Mouse (Mus musculus) urinary bladder, postnatal 10 days (tissue): ENCODE results near the gene Ric8b.

Experiments
- DNase-seq: peaks from one replicate; pipeline ENCODE4 v3.0.0; 2022; ENCODE audit warnings: low spot score

The Ric8b gene

DNA sequence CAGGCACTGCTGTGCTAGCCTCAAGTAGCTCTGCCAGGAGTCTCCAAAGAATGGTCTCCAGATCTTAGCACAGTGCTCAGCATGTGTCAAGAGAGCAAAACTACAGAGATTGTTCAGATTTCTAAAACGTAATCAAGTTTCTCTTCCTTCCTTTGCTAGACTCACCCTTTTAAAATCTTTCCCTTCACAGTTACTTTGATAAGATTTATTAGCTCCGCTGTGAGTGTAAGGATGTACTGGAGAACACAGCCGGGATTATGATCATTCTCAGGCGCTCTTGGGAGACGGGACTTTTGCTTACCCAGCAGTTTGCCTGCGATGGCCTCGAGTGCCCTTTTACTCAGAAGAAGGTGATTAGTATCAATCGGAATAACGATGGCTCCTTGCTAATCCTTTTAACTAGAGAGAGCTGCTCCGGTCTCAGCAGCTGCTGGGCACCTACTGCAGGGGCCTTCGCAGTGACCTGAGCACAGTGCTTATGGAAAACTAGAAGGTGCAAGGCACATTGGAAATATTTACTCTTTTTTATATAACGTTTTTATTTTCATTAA, 43.0 kb downstream of the Ric8b start:
- DNase-seq, result no peak

GRCm38 (mm10) chr10:84963126-84963525, 45.7 kb downstream of the Ric8b start:
- no peak for DNase-seq

DNA sequence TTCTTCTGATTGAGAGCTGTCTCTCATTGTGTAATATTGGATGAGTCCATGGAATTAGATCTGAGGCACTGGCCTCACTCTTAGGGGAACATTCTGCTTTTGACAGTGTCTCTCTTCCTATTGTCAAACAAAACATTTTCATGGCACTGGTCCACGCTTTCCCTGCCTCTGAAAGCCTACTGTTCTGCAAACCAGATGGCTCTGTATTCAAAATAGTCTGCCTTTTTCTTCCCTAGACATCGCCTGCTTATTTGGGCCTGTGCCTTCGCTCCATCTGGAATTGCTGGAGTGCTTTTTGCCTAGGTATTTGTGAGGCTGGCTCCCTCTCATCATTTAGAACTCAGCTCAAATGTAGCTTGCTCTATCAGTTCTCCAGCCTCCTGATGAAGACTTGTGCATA, 46.3 kb downstream of the Ric8b start:
- DNase-seq, result no peak

GRCm38 (mm10) chr10:84966542-84966941, 49.1 kb downstream of the Ric8b start:
- DNase-seq, result no peak

- no peak for DNase-seq
Measured at GRCm38 (mm10) chr10:84967645-84968044, 50.2 kb downstream of the Ric8b start.

- no peak for DNase-seq
Measured at GRCm38 (mm10) chr10:84968852-84969704, 51.7 kb downstream of the Ric8b start.

- no peak for DNase-seq
Measured at GRCm38 (mm10) chr10:84975264-84975663, 57.8 kb downstream of the Ric8b start.

- no peak for DNase-seq
Measured at GRCm38 (mm10) chr10:84976588-84977351, 59.4 kb downstream of the Ric8b start.

DNA sequence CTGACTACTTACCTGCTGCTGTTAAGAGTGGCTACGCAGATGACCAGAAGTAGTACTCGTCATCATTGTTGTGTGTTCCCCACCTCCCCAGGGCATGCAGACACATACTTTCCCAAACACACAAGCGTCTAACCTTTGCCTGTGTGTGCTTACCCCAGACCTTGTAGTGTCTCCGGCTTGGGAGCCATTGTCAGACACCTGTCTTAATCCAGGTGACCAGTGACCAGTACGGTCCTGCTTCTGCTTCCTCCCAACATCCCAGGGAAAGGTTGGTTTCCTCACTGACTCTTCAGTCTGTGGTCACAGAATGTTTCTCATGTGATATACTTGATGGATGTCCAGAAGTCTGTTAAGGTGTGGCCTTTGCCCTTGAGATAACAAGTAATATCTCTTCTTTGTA, 62.9 kb downstream of the Ric8b start:
- DNase-seq, result no peak

DNA sequence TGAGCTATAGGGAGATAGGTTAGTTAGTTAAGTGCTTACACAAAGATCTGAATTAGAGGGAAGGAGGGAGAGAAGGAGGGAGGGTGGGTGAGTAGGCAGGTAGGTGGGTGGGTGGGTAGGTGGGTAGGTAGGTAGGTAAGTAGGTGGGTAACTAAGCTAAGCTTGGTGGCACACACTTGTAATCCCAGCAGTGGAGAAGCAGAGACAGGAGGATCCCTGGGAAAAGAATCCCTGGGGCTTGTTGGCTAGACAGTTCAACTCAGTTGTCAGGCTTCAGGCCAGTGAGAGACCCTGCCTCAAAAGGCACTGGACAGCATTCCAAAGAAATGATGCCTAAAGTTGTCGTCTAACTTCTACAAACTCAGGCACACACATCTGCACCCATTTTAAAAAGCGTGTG, 64.0 kb downstream of the Ric8b start:
- no peak for DNase-seq

- DNase-seq, result no peak
Measured at GRCm38 (mm10) chr10:84982675-84983074, 65.3 kb downstream of the Ric8b start.

- DNase-seq, result no peak
Measured at GRCm38 (mm10) chr10:84985956-84986355, 68.5 kb downstream of the Ric8b start.

DNA sequence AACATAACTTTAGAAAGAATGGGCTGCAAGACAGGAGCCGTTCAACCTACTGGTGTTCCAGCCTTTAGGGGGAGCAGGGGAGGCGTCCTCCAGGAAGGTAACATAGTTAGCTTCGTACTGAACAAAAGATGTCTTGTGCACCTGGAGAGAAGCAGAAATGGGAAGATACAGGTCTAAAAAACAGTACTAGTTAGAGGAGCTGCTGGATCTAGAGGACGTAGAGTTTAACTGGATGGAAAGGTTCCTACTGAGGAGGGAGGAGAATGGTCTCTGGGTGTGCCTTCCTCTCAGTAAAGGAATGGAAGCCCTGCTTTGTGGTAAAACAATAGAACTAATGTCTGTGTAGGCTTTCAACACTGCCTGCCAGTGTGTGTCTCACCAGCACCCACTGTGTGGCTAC, 70.2 kb downstream of the Ric8b start:
- DNase-seq, result no peak

DNA sequence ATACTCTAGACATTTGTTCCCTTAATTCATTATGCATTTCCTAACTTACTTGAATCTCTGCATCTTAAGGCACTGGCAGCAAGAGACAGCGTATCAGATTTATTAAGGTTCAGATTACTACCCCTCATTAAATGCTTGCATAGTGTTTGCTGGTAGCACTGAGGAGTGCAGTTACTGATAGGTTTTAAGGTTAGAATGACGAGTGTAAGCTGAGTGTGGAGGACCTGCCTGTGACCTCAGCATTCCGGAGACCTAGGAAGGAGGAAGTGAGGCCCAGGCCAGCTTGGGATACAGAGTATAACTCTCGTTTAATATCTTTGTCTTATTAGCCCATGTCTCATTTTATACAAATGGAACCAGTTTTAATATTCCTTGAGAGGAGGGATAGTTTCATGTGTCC, 71.2 kb downstream of the Ric8b start:
- DNase-seq, result no peak

DNA sequence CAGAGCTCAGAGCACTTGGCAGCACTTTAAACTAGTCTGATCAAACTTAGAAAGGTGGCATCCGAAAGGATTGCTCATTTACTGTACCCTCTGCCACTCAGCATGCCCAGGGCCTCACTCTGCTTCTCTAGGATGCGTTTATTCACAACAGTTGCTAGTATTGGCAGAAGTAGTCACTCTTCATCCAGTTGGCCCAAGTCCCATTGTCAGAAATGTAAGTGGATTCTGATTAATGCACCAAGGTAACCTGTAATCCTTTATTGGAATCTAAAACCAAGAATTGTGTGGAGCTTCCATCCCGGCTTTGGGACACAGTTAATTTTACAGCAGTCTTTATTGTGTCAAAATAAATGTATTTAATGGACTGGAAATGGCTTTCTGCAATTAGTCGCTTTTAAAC, 76.9 kb downstream of the Ric8b start:
- no peak for DNase-seq

DNA sequence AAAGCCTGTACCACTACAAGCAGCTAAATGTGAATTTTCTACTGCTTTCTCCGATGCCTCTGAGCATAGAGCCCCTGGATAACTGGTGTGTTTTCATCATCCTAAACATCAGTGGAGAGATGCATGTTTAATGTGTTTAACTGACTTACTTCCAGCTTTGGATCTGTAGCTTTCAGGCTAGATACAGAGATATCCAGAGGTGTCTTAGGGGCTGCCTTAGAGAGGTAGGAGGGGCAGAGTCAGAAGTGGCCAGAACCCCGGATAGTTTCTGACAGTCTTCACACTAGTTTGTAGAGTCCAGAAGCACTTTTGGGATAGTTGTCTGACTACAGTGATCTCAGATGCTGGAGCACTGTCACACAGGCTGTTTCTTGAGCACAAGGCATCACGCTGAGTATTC, 77.6 kb downstream of the Ric8b start:
- no peak for DNase-seq

GRCm38 (mm10) chr10:84996366-84996765, 79.0 kb downstream of the Ric8b start:
- no peak for DNase-seq

- DNase-seq, result no peak
Measured at GRCm38 (mm10) chr10:84997571-84998224, 80.3 kb downstream of the Ric8b start.

DNA sequence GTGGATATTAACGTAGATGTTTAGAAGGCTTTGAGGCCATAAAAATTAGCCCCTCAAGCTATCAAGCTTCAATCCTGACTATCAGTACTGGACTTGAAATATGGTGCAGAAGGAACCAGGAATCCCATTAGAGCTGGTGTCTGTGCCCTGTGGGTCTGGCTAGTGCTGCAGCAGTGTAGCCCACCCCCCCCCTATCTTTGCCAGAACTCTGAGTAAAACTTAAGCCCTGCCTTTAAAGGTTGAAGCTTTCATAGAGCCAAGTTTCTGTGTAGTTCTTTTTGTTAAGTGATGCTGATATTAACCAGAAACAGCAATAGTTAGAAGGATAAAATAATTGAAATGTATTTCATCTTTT, 80.8 kb downstream of the Ric8b start:
- DNase-seq, result no peak

GRCm38 (mm10) chr10:85001920-85002319, 84.5 kb downstream of the Ric8b start:
- no peak for DNase-seq

- DNase-seq, result no peak
Measured at GRCm38 (mm10) chr10:85003190-85004026, 86.0 kb downstream of the Ric8b start.
